Mouse (Mus musculus): ENCODE data around the gene Enah.

DNA sequence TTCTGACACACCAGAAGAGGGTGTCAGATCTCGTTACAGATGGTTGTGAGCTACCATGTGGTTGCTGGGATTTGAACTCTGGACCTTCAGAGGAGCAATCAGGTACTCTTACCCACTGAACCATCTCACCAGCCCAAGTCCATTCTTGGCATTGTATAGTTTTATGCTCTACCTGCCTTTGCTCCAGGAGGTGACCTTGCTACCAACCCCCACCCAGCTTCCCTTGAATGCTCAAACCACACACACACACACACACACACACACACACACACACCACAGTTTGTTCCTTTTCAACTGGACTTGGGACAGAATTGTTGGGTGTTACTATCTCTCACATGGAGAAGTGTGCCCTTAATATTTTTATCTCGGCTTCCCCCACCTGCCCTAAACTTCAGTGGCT is 163.5 kb downstream of the Enah start:
- no peak for TF ChIP-seq BHLHE40 (IDR thresholded peaks at IDR 0.05; ENCODE audit: borderline replicate concordance, low read depth, low read length)
- no peak for TF ChIP-seq TBP (IDR thresholded peaks at IDR 0.05; ENCODE audit: low read depth, low read length)
- no peak for TF ChIP-seq EP300 (IDR thresholded peaks at IDR 0.05; ENCODE audit: low read depth in 1 of 2, low read length in 2 of 2)
- TF ChIP-seq CTCF (IDR thresholded peaks at IDR 0.05 in 2 of 3, conservative IDR thresholded peaks at IDR 0.05 in 1 of 3; ENCODE audit: control insufficient read depth in 1 of 3, insufficient read depth in 1 of 3, low read depth in 2 of 3, low read length in 3 of 3, poor library complexity in 1 of 3, severe bottlenecking in 1 of 3) = no peak

Data from MEL (cell line).